Mouse (Mus musculus) T-helper 2 cell (primary cell): ENCODE results near the gene Ralbp1.

Source experiments
- in situ Hi-C: fragments of 300-600 bp; cut with MboI, MseI; formaldehyde crosslinking; loops from one replicate; pipeline ENCODE4 v1.15.1; 2025; ENCODE audit warnings: high pct_unique_total_duplicates

The Ralbp1 gene

GRCm38 (mm10) chr17:65885697-65886529, at the start of gene Ralbp1:
Gene Ralbp1 (minus strand): TSS chr17:65885798.
- in situ Hi-C loops, result no loop called here

- in situ Hi-C loops, result no loop called here
These were observed 48.1 kb upstream of the Ralbp1 start for GRCm38 (mm10) chr17:65933741-65934140.

GRCm38 (mm10) chr17:65931525-65931924, 45.9 kb upstream of the Ralbp1 start:
- in situ Hi-C loops, result no loop called here

- in situ Hi-C loops, result no loop called here
These were observed 45.4 kb upstream of the Ralbp1 start for GRCm38 (mm10) chr17:65930960-65931359.

GRCm38 (mm10) chr17:65930158-65930826, 44.7 kb upstream of the Ralbp1 start:
- in situ Hi-C loops, result no loop called here

GRCm38 (mm10) chr17:65929319-65929978, 43.9 kb upstream of the Ralbp1 start:
- in situ Hi-C loops, result no loop called here

GRCm38 (mm10) chr17:65927077-65927476, 41.5 kb upstream of the Ralbp1 start:
- in situ Hi-C loops, result no loop called here

- in situ Hi-C loops, result no loop called here
These were observed 38.6 kb upstream of the Ralbp1 start for GRCm38 (mm10) chr17:65924218-65924617.

- in situ Hi-C loops, result no loop called here
These were observed 36.4 kb upstream of the Ralbp1 start for GRCm38 (mm10) chr17:65921975-65922374.

GRCm38 (mm10) chr17:65919235-65919634, 33.6 kb upstream of the Ralbp1 start:
- in situ Hi-C loops, result loop anchor here (5.0 kb wide), 1 partner anchor 473 kb away; no protein-coding TSS in a partner anchor

- in situ Hi-C loops, result loop anchor here (5.0 kb wide), 1 partner anchor 476 kb away; no protein-coding TSS in a partner anchor
These were observed 30.6 kb upstream of the Ralbp1 start for GRCm38 (mm10) chr17:65916135-65916668.

- in situ Hi-C loops, result no loop called here
These were observed 28.5 kb upstream of the Ralbp1 start for GRCm38 (mm10) chr17:65914083-65914482.

GRCm38 (mm10) chr17:65912202-65912601, 26.6 kb upstream of the Ralbp1 start:
- in situ Hi-C loops, result no loop called here

GRCm38 (mm10) chr17:65911285-65912069, 25.9 kb upstream of the Ralbp1 start:
- in situ Hi-C loops, result no loop called here

GRCm38 (mm10) chr17:65908270-65908669, 22.7 kb upstream of the Ralbp1 start:
- in situ Hi-C loops, result no loop called here

GRCm38 (mm10) chr17:65906895-65907401, 21.4 kb upstream of the Ralbp1 start:
- in situ Hi-C loops, result no loop called here

GRCm38 (mm10) chr17:65906313-65906894, 20.8 kb upstream of the Ralbp1 start:
- in situ Hi-C loops, result no loop called here

GRCm38 (mm10) chr17:65905241-65905640, 19.6 kb upstream of the Ralbp1 start:
- in situ Hi-C loops, result no loop called here

GRCm38 (mm10) chr17:65903826-65904225, 18.2 kb upstream of the Ralbp1 start:
- in situ Hi-C loops, result no loop called here

GRCm38 (mm10) chr17:65903011-65903410, 17.4 kb upstream of the Ralbp1 start:
- in situ Hi-C loops, result no loop called here

- in situ Hi-C loops, result no loop called here
These were observed 16.7 kb upstream of the Ralbp1 start for GRCm38 (mm10) chr17:65902281-65902680.
